Mouse (Mus musculus) forebrain, embryonic 14.5 days (tissue): Measurements from ENCODE around the gene Glod4. TPM values are rescaled to one million over a fixed set of nuclear protein-coding genes. Genes with fewer than 3 reads are reported as not detected.
A peak's percentile ranks its signal among the peaks of the same experiment; 100 is the strongest.

ENCODE experiments used
- ATAC-seq: fragments of 200-750 bp; cut with Nextera tagmentation; 2 replicates; pipeline ENCODE4 v1.8.0; 2017; ENCODE audit warnings: mild to moderate bottlenecking, moderate library complexity
- DNase-seq: peaks from one replicate; pipeline ENCODE4 v3.0.0-alpha.2; 2015; ENCODE audit warnings: low spot score
- H3K27ac ChIP-seq: fragments of 300-500 bp; sonication (generic); 2 replicates; pipeline ENCODE4 v1.5.1; 2014; ENCODE audit warnings: low read depth, mild to moderate bottlenecking, control low read depth, low read length, moderate library complexity
- H3K27me3 ChIP-seq: fragments of 300-500 bp; sonication (generic); replicated peaks from 2 replicates; pipeline ENCODE4 v1.6.1; 2014; ENCODE audit warnings: low read length, control low read depth, mixed read lengths; ENCODE audit not compliant: control insufficient read depth, insufficient read depth
- H3K36me3 ChIP-seq: fragments of 300-500 bp; sonication (generic); 2 replicates; pipeline ENCODE4 v1.6.1; 2014; ENCODE audit warnings: low read length, control low read depth; ENCODE audit not compliant: control insufficient read depth, insufficient read depth
- H3K4me1 ChIP-seq: fragments of 300-500 bp; sonication (generic); 2 replicates; pipeline ENCODE4 v1.6.1; 2014; ENCODE audit warnings: antibody characterized with exemption, low read length, control low read depth; ENCODE audit not compliant: control insufficient read depth, insufficient read depth
- H3K4me2 ChIP-seq: fragments of 300-500 bp; sonication (generic); 2 replicates; pipeline ENCODE4 v1.6.1; 2014; ENCODE audit warnings: mild to moderate bottlenecking, control low read depth, low read length
- H3K4me3 ChIP-seq: fragments of 300-500 bp; sonication (generic); 2 replicates; pipeline ENCODE4 v1.5.1; 2014; ENCODE audit warnings: low read depth, low read length, control low read depth
- H3K9ac ChIP-seq: fragments of 300-500 bp; sonication (generic); 2 replicates; pipeline ENCODE4 v1.6.1; 2014; ENCODE audit warnings: mild to moderate bottlenecking, low read length, control low read depth, moderate library complexity
- H3K9me3 ChIP-seq: fragments of 300-500 bp; sonication (generic); replicated peaks from 2 replicates; pipeline ENCODE4 v1.6.1; 2016; ENCODE audit warnings: low read length, control low read depth, mixed read lengths; ENCODE audit not compliant: control insufficient read depth
- WGBS: fragments of 180-500 bp; shearing (Covaris S2); extraction: QIAGEN DNeasy Blood & Tissue Kit; methylation state at CpG from one replicate; pipeline ENCODE4 v1.1.7; 2014; 5-methylcytosine and 5-hydroxymethylcytosine counted together
- polyA plus RNA-seq: library from polyadenylated mRNA; unstranded; fragments of >200 nt; fragmentation: Nextera tagmentation; extraction: Ambion mirVana; gene quantifications from 2 replicates; pipeline ENCODE4 v1.2.1, GENCODE M21; 2014

The Glod4 gene
- polyA plus RNA-seq, 1 experiment from 2014 or later, result 144 TPM

DNA sequence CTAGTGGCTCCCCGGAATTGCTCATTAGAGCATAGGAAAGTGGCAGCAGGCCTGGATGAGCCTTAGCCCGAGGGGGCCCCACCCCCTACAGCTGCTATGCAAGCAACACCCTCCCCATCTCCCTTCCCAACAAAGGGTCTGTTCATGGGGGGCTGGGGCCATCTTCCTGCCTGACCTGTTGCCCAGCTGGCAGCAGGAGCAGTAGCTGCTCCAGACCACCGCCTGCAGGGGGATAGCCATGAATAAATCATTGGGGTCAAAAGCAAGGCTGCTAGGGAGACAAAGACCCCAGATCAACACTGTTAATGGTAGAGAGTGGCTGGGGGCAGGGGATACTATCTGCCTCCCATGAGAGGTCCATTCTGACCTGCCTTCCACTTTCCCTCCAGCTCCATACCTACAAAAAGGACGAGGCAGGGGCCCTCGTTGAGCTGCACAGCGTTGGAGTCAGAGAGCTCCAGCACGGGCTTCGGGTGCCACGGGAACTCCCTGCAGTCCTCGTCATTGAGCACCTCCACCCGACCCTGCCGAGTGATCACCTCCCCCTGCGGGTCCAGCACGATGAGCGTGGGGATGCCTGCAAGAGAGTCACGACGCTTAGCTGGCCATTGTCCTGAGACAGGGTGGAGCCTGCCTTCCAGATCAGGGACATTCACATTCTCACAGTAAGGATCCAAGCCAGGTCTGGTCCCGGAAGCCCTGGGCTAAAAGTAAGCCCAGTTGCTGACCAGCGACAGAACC is 19.3 kb upstream of the Glod4 start:
- Histone ChIP-seq H3K4me1 (peaks cover 25% of the 10 kb centered on the region), H3K4me2 (no peak overlapping the region), H3K9me3 (no peaks in the 10 kb centered on the region), H3K36me3 (0 out of 2 replicates have a peak, but pooled peaks cover 3% of the 10 kb centered on the region), H3K9ac (peak overlapping the region; percentile 32), H3K27me3 (no peaks in the 10 kb centered on the region), H3K27ac (no peak overlapping the region), H3K4me3 (no peak overlapping the region)
- no peak for DNase-seq
- no peak for ATAC-seq
- 13% methylated on average over 19 of the region's 19 CpGs for WGBS

GRCm38 (mm10) chr11:76261224-76261623 is 17.7 kb upstream of the Glod4 start:
- no peak for DNase-seq
- no peak for ATAC-seq
- Histone ChIP-seq H3K4me1 (peaks cover 18% of the 10 kb centered on the region), H3K9me3 (no peaks in the 10 kb centered on the region), H3K9ac (peak overlapping the region; percentile 14), H3K4me3 (no peak overlapping the region), H3K27me3 (no peaks in the 10 kb centered on the region), H3K36me3 (0 out of 2 replicates have a peak, but pooled peaks cover 3% of the 10 kb centered on the region), H3K4me2 (no peak overlapping the region), H3K27ac (no peak overlapping the region)
- WGBS, result 72% methylated on average over 12 of the region's 12 CpGs

GRCm38 (mm10) chr11:76260208-76261050 is 16.9 kb upstream of the Glod4 start:
- Histone ChIP-seq H3K36me3 (0 out of 2 replicates have a peak, but pooled peaks cover 3% of the 10 kb centered on the region), H3K4me2 (no peak overlapping the region), H3K9me3 (no peaks in the 10 kb centered on the region), H3K4me3 (no peak overlapping the region), H3K9ac (peak overlapping the region; percentile 14), H3K4me1 (peaks cover 21% of the 10 kb centered on the region), H3K27ac (no peak overlapping the region), H3K27me3 (no peaks in the 10 kb centered on the region)
- ATAC-seq, result no peak
- 34% methylated on average over 10 of the region's 10 CpGs for WGBS
- DNase-seq, result no peak

GRCm38 (mm10) chr11:76258511-76258910 is 15.0 kb upstream of the Glod4 start:
- ATAC-seq (no peak), DNase-seq (no peak)
- H3K4me1 ChIP-seq, result peaks cover 26% of the 10 kb centered on the region
- H3K4me3 ChIP-seq, result no peak overlapping the region
- no peaks in the 10 kb centered on the region for H3K9me3 ChIP-seq
- H3K27me3 ChIP-seq, result no peaks in the 10 kb centered on the region
- H3K9ac ChIP-seq, result no peak overlapping the region
- no peak overlapping the region for H3K27ac ChIP-seq
- 89% methylated on average over 6 of the region's 6 CpGs for WGBS
- H3K4me2 ChIP-seq, result no peak overlapping the region
- 0 out of 2 replicates have a peak, but pooled peaks cover 3% of the 10 kb centered on the region for H3K36me3 ChIP-seq

GRCm38 (mm10) chr11:76257386-76257785 is 13.9 kb upstream of the Glod4 start:
- Histone ChIP-seq H3K4me2 (no peak overlapping the region), H3K9me3 (no peaks in the 10 kb centered on the region), H3K9ac (no peak overlapping the region), H3K27ac (no peak overlapping the region), H3K4me3 (no peak overlapping the region), H3K4me1 (peaks cover 17% of the 10 kb centered on the region), H3K36me3 (0 out of 2 replicates have a peak, but pooled peaks cover 3% of the 10 kb centered on the region), H3K27me3 (no peaks in the 10 kb centered on the region)
- 81% methylated on average over 4 of the region's 4 CpGs for WGBS
- ATAC-seq, result no peak
- no peak for DNase-seq

DNA sequence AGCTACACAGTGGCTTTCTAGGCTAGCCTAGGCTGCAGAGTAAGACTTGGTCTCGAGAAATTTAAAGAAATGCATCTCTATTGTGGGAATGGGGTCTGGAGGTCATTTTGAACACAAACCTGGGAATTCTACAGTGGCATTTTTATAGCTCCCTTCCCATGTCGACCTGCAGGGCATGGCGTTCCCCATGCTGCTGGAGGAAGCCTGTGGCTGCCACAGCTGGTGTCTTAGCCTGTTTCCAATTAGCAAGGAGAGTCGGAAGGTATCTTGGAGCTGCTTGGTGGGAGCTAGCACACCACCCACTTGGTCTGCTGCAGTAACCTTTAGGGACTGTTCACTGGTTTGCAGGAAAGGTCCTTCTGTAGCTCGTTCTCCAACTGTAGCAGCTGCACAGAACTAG is 12.6 kb upstream of the Glod4 start:
- no peak overlapping the region for H3K9ac ChIP-seq
- 54% methylated on average over 5 of the region's 5 CpGs for WGBS
- H3K4me1 ChIP-seq, result peaks cover 16% of the 10 kb centered on the region
- ATAC-seq (no peak), DNase-seq (no peak)
- H3K4me3 ChIP-seq, result no peak overlapping the region
- peaks cover 3% of the 10 kb centered on the region; the same call in 1 of the 2 replicates for H3K36me3 ChIP-seq
- H3K27ac ChIP-seq, result 0 out of 2 replicates have a peak overlapping the region, but pooled peaks have one; percentile 14
- H3K9me3 ChIP-seq, result no peaks in the 10 kb centered on the region
- H3K4me2 ChIP-seq, result no peak overlapping the region
- H3K27me3 ChIP-seq, result no peaks in the 10 kb centered on the region

DNA sequence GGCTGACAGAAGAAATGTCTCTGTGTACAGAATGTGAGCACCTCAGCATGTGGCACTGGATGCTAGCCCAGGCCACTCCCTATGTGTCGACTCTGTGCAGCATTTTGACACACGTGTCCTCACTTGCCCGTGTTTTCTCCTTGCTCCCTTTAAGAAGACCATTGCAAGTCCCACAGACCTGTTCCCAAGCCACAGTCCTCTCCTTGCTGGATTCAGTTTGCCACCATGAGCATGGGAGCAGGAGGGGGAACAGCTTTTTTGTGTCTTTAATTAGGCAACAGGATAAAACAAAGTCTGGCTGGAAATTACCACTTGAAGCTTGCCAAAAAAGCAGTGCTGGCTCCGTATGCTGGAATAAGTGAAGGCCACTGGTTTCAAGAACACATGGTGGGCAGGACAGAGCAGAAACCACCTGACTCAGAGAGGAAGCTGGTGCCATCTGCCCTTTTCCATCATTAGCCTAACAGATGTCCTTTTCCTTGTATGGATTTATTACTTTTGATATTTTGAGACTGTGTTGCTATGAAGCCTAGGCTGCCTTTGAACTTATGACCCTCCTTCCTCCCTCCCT is 12.0 kb upstream of the Glod4 start:
- H3K27me3 ChIP-seq, result no peaks in the 10 kb centered on the region
- DNase-seq (peak; percentile 78), ATAC-seq (peak; percentile 48; the same call in 1 of the 2 replicates)
- no peak overlapping the region for H3K4me2 ChIP-seq
- no peaks in the 10 kb centered on the region for H3K9me3 ChIP-seq
- WGBS, result 38% methylated on average over 4 of the region's 4 CpGs
- no peak overlapping the region for H3K9ac ChIP-seq
- H3K4me3 ChIP-seq, result no peak overlapping the region
- H3K4me1 ChIP-seq, result peaks cover 12% of the 10 kb centered on the region
- peak overlapping the region; percentile 14; the same call in 1 of the 2 replicates for H3K27ac ChIP-seq
- H3K36me3 ChIP-seq, result peaks cover 8% of the 10 kb centered on the region

DNA sequence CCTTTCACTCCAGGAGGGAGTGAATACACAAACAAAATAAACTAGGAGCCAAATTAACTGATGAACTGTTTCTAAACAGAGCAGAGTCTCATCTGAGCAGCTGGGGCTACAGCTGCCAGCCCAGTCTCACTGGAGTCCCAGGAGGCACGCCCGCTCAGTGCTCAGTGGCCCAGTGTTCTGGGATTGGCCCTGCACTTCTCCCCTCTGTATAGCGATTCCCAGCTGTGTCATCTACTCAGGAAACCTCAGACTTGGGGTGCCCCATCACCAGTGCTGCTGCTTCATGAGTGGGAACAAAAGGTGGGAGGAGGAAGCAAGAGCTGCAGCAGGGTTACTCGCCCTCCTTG is 10.4 kb upstream of the Glod4 start:
- Histone ChIP-seq H3K4me1 (peaks cover 9% of the 10 kb centered on the region), H3K4me3 (no peak overlapping the region), H3K36me3 (peaks cover 22% of the 10 kb centered on the region), H3K9ac (no peak overlapping the region), H3K4me2 (no peak overlapping the region), H3K27me3 (no peaks in the 10 kb centered on the region), H3K9me3 (no peaks in the 10 kb centered on the region), H3K27ac (no peak overlapping the region)
- DNase-seq, result no peak
- WGBS, result 74% methylated on average over 4 of the region's 4 CpGs
- no peak for ATAC-seq
